Mouse (Mus musculus): ENCODE results near the gene Oas1a.
"Not testable (repeated sequence)": the region's sequence is repeated elsewhere in the genome, so short reads cannot be mapped to it uniquely, and the experiment has no call there.

Oas1a gene

DNA sequence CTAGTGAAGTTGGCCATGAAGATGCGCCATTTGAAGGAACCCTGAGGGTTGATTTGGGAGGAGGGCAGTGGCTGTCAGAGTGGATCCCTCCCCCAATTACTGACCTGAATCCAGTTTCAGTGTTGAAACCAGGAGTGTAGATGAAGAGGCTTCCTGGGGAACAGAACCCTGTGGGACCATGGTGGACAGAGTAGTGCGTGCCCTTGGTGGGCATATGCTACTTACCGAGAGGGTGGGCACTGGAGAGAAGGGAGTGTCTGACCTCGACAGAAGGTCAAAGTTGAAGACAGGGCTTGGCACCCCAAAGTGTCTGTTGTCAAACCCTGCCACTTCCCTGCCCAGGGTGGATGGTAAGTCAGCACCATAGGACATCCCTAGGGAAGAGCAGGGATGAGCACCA, 13.5 kb downstream of the Oas1a start:
- in situ Hi-C loops (cut with MseI, MboI) = not testable (repeated sequence)

DNA sequence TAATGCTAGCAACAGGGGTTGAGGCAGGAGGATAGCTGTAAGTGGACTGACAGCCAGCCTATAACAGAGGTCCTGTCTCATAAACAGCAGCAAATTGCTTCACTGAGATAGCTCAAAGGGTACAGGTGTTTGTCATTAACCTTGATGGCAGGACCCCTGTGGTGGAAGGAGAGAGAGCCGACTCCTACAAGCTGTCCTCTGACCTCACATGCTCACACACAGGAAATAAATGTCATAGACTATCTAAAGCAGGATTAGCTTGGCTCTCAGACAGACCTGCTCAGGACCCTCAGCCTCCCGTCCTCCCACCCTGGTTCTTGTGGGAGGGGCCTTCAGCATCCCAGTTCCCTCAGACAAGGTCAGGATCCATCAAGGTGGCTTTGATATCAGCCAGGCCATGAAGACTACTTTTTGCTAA, 15.1 kb downstream of the Oas1a start:
- in situ Hi-C loops (cut with MseI, MboI) = no loop called here

DNA sequence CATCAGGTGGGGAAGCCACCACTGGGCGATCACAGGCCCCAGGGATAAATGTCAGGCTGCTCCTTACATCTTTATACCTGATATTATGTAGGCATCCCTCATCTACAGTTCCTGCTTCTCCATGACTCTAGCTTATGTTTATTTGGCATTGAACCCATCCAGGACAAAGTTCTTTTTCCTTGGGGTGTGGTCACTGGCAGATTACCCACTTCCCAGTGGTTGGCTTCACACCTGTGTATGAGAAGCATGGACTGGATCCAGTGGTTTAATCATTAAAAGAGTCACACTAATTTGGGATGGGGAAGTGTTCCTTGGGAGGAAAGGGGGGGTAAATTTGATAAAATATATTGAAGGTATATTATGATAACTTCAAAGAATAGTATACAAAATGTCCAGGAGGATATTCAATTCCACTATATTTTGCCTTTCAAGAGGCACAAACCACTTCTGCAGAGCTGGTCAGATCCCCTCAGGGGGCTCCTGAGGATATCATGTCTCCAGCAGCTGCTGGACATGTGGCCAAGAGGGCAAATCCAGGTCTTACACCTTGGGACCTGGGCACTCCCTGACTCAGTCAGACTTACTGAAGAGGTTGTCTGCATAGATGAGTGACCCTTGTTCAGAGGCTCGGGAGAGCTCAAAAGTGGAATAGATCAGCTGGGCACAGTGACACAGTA, 15.6 kb downstream of the Oas1a start:
- in situ Hi-C loops (cut with MseI, MboI) = not testable (repeated sequence)

GRCm38 (mm10) chr5:120890991-120891390, 16.3 kb downstream of the Oas1a start:
- in situ Hi-C loops (cut with MseI, MboI) = no loop called here

DNA sequence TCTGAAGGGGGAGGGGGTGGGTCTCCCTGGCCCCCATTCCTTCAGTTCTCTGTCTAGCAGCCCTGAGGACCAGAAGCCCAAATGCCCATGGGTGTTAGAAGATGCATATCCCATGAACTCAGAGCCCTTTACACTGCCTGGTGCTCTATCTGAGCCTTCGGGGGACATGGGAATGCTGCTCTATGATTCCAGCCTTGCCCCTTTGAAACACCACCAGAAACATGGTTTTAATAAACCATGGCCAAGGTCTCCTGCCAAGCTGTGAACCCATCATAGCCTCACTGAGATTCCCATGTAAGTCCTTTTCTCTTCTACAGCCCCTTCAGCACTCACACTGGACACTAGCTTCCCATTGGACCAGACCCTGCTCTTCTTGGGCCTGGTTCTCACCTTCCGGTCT, 17.3 kb downstream of the Oas1a start:
- in situ Hi-C loops (cut with MseI, MboI) = no loop called here

DNA sequence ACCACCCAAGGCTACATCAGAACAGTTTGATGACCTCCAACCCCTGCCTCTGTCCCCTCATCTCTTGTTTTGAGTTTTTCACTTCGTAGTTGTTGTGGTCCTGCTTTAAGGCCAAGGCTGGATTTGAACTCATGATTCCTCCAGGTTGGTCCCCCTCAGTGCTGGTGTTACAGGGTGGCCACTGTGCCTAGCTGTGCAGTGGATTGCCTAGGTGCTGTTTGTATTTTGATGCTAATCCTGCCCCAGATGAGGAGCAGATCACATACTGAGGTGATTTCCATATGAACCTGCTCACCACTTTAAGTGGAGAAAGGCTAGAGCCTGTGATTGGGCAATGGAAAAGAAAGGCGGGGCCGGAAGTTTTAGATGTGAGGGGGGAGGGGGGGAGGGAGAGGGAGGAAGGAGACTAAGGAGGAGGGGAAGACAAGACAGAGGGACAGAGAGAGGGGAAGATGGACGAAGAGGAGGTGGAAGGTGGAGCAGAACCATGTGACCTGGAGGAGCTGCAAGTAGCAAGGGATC, 19.0 kb downstream of the Oas1a start:
- in situ Hi-C loops (cut with MseI, MboI) = not testable (repeated sequence)

DNA sequence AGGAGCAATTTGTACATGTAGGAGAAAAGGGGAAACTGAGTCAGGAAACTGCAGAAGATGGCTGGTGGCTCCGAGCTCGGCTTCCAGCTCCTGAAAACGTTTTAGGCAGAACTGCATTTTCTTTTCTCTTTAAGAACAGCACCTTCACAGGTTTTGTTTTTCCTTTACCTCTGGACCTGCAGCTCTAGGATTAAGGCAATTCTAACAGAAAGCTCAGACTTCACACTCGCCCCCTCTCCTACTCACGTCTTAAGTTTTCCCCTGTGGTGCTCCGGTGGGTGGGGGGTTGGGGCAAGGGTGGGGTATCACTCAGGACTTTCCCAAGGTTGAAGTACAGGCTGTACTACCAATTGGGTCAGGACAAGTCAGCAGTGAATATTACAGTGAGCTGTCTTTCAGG, 19.5 kb downstream of the Oas1a start:
- in situ Hi-C loops (cut with MseI, MboI) = no loop called here

- in situ Hi-C loops (cut with MseI, MboI) = not testable (repeated sequence)
These were observed 19.9 kb downstream of the Oas1a start, which contains the start of gene Oas1g for GRCm38 (mm10) chr5:120887413-120887812. TSS of gene Oas1g (minus strand) at chr5:120887613.

DNA sequence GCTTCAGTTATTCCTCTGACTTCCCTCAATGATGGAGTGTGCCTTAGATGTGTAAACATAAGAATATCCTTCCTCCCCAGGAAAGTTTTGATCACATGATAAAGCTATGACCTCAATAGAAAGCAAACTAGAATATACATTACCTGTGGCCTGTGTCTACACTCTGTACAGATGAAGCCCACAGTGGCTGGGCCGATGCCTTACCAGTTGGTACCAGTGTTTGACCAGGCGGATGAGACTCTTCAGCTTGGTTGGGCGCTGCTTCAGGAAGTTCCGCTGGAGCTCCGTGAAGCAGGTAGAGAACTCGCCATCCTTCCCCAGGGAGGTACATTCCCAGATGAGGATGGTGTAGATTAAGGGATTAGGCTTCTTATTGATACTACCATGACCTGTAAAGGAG, 25.6 kb downstream of the Oas1a start:
- in situ Hi-C loops (cut with MseI, MboI) = not testable (repeated sequence)

- in situ Hi-C loops (cut with MseI, MboI) = not testable (repeated sequence)
These were observed 28.5 kb downstream of the Oas1a start for GRCm38 (mm10) chr5:120878803-120879202.

DNA sequence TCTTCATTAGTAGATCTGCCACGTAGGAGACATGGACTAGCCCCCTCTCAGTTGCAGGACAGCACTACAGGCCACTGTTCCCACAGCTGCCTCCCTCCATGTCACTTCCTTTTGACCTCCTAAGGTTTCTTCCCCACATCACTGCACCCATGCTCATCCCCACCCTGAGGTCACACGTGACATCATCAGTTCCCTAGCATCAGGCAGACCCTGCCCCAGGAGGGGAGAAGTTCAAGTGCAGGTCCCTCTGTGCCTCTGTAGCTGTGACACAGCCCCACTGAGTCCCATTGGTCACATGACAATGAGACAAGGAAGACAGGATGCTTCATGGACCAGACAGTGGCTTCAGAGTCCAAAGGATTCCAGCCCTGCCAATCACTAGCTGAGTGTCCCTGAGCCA, 29.9 kb downstream of the Oas1a start:
- in situ Hi-C loops (cut with MseI, MboI) = not testable (repeated sequence)

- in situ Hi-C loops (cut with MseI, MboI) = not testable (repeated sequence)
These were observed 30.5 kb downstream of the Oas1a start for GRCm38 (mm10) chr5:120876839-120877238.

DNA sequence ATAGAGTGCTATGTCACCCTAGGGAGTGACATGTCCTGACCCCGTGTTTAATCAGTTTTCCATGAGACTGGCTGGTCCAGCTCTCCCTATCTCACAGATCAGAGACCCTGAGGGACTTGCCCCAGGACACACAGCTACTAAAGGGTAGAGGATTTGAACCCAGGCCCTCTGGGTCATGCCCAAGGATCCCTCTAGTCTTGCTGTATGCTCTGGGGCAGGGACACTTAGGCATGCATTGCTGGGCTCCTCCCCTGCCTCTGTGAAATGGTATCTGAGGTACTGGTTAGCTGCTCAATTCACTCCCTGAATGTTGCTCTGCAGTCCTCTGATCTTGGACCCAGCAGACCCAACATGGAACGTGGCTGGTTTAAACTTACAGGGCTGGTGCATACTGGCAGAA, 35.9 kb downstream of the Oas1a start:
- in situ Hi-C loops (cut with MseI, MboI) = no loop called here

- in situ Hi-C loops (cut with MseI, MboI) = no loop called here
These were observed 36.5 kb downstream of the Oas1a start for GRCm38 (mm10) chr5:120870782-120871181.

- in situ Hi-C loops (cut with MseI, MboI) = no loop called here
These were observed 37.2 kb downstream of the Oas1a start for GRCm38 (mm10) chr5:120870081-120870480.

DNA sequence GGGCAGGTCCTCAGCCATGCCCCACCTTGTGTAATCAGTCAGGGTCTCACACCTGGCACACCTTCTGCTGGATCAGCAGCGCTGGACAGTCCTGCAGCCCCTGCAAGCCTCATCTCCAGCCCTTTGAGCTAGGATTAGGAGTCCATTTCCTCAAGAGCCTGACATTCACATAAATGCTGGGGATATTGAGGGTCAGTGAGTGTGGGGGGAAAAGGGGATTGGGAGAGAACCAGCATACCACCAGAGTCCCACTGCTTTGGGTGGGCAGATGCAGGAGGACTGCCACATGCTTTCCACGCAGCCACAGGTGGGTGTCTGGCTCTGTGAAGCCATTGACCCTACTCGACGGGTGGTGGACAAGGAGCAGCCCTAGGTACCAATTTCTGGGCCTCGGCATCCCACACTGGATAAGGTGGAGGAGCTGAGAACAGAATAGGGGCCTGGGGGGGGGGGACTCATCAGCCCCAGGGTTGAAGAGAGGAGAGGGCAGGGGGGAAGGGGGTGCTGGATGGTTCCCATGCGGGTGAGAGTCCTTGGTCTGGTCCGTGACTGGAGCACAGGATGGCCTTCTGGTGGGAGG, 37.8 kb downstream of the Oas1a start:
- in situ Hi-C loops (cut with MseI, MboI) = no loop called here

DNA sequence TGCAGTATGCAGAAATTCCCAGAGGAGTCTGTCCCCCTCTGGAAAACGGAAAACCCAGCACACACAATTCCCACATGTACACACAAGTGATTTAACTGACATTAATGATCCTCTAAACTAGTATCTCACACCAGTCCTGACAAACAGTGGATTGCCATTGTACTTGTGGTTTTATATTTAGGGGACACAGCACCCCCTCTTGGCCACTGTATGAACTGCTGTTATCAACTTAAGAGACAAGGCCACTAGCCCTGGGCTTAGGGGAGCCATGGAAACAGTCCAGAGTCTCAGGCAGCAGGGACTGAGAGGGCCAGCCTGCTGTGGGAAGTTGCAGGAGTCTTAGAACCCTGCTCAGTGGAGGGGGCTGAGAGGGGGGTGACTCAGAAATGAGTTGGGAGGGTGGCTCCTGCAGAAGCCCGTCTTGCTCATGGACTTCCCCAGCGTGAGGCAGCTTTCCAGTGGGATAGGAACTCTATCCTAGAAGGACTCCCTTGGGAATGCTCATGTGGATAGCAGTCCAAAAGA, 41.9 kb downstream of the Oas1a start:
- in situ Hi-C loops (cut with MseI, MboI) = no loop called here

- in situ Hi-C loops (cut with MseI, MboI) = no loop called here
These were observed 46.2 kb downstream of the Oas1a start, which contains the start of gene Oas1h for GRCm38 (mm10) chr5:120861121-120861520. TSS of gene Oas1h (plus strand) at chr5:120861421.

GRCm38 (mm10) chr5:120859241-120859640, 48.1 kb downstream of the Oas1a start:
- in situ Hi-C loops (cut with MseI, MboI) = no loop called here

- in situ Hi-C loops (cut with MseI, MboI) = no loop called here
These were observed 57.7 kb downstream of the Oas1a start for GRCm38 (mm10) chr5:120849601-120850136.

- in situ Hi-C loops (cut with MseI, MboI) = no loop called here
These were observed 60.3 kb downstream of the Oas1a start, which contains the start of gene Oas1f for GRCm38 (mm10) chr5:120847067-120847466. TSS of gene Oas1f (plus strand) at chr5:120847367.
